Mouse (Mus musculus) ES-E14 (cell line): ENCODE data around the gene Gnat2. TPM values are rescaled to one million over a fixed set of nuclear protein-coding genes. Genes with fewer than 3 reads are reported as not detected.

Experiments
- DNase-seq: peaks from one replicate; pipeline ENCODE4 v3.0.0-alpha.2; 2013; ENCODE audit warnings: low read depth, low spot score
- H3K27ac ChIP-seq: 2 replicates; pipeline ENCODE4 v1.5.1; 2012; ENCODE audit warnings: low read depth, mild to moderate bottlenecking, low read length, moderate library complexity, mixed read lengths; ENCODE audit not compliant: poor library complexity, insufficient read depth, severe bottlenecking
- H3K36me3 ChIP-seq: 2 replicates; pipeline ENCODE4 v1.6.1; 2012; ENCODE audit warnings: mild to moderate bottlenecking, low read length, moderate library complexity, mixed read lengths; ENCODE audit not compliant: control insufficient read depth, poor library complexity, insufficient read depth, severe bottlenecking
- H3K4me1 ChIP-seq, 2 experiments: fragments of 150-350 bp in 1 of 2; sonication (generic) in 1 of 2; 2 replicates each; pipeline ENCODE4 v1.6.1; 2012; ENCODE audit warnings: low read length in 2 of 2, mild to moderate bottlenecking in 1 of 2, mixed read lengths in 1 of 2; ENCODE audit not compliant: control insufficient read depth in 2 of 2, insufficient read depth in 2 of 2, poor library complexity in 1 of 2
- H3K4me3 ChIP-seq, 2 experiments: fragments of 150-350 bp in 1 of 2; sonication (generic) in 1 of 2; 2 replicates each; pipeline ENCODE4 v1.5.1; 2012; ENCODE audit warnings: low read length in 2 of 2, low read depth in 1 of 2, mild to moderate bottlenecking in 1 of 2, mixed read lengths in 1 of 2; ENCODE audit not compliant: insufficient read depth in 1 of 2, poor library complexity in 1 of 2, severe bottlenecking in 1 of 2
- H3K9ac ChIP-seq: 2 replicates; pipeline ENCODE4 v1.6.1; 2012; ENCODE audit warnings: low read depth, mild to moderate bottlenecking, low read length, mixed read lengths; ENCODE audit not compliant: poor library complexity, insufficient read depth, severe bottlenecking
- H3K9me3 ChIP-seq: fragments of 150-350 bp; sonication (generic); 2 replicates; pipeline ENCODE4 v1.6.1; 2012; ENCODE audit warnings: low read depth, mild to moderate bottlenecking, low read length; ENCODE audit not compliant: control insufficient read depth, insufficient read depth
- CHD2 ChIP-seq: IDR thresholded peaks from 2 replicates; pipeline ENCODE4 v1.6.1; 2014; ENCODE audit warnings: mild to moderate bottlenecking, low read depth, low read length, inconsistent platforms
- HCFC1 ChIP-seq: IDR thresholded peaks from 2 replicates; pipeline ENCODE4 v1.6.1; 2012; ENCODE audit warnings: low read length, inconsistent platforms, borderline replicate concordance; ENCODE audit not compliant: insufficient read depth
- MAFK ChIP-seq: IDR thresholded peaks from 2 replicates; pipeline ENCODE4 v1.6.1; 2014; ENCODE audit warnings: mild to moderate bottlenecking, low read depth, low read length, inconsistent platforms; ENCODE audit not compliant: insufficient read depth
- ZC3H11A ChIP-seq: IDR thresholded peaks from 2 replicates; pipeline ENCODE4 v1.6.1; 2012; ENCODE audit warnings: low read depth, mild to moderate bottlenecking, inconsistent platforms, low read length, borderline replicate concordance
- ZNF384 ChIP-seq: IDR thresholded peaks from 2 replicates; pipeline ENCODE4 v1.6.1; 2012; ENCODE audit warnings: low read depth, low read length, inconsistent platforms
- in situ Hi-C, 2 experiments: fragments of 600-800 bp; cut with MboI; formaldehyde crosslinking; loops; one replicate each; pipeline ENCODE4 v1.15.1; 2025; ENCODE audit warnings: low sequenced_read_pairs in 2 of 2, inconsistent platforms in 1 of 2; ENCODE audit not compliant: unreplicated experiment in 2 of 2
- total RNA-seq: library from RNA; depleted of rRNA; stranded (reverse); fragments of 300-350 nt; gene quantifications from 2 replicates; pipeline ENCODE4 v1.2.3, GENCODE M21; 2012

Gene Gnat2
- total RNA-seq, 1 experiment = 9.9 TPM

GRCm38 (mm10) chr3:108083904-108084407 lies 8.6 kb upstream of the Gnat2 start:
- Histone ChIP-seq H3K4me3 (no peak overlapping the region), H3K9ac (no peak overlapping the region), H3K36me3 (peaks cover 7% of the 10 kb centered on the region; the same call in 1 of the 2 replicates), H3K4me1 (peaks cover 4 to 11% of the 10 kb centered on the region in 2 experiments; a peak in 2 of 4 replicates), H3K27ac (no peak overlapping the region), H3K9me3 (no peaks in the 10 kb centered on the region)
- TF ChIP-seq MAFK (no peak), HCFC1 (no peak), ZNF384 (no peak), ZC3H11A (no peak), CHD2 (no peak)
- no peak for DNase-seq
- in situ Hi-C loops = no loop called here

GRCm38 (mm10) chr3:108084767-108085270 lies 7.8 kb upstream of the Gnat2 start:
- H3K4me1 ChIP-seq = peaks cover 4 to 16% of the 10 kb centered on the region in 2 experiments; a peak in 2 of 4 replicates
- no peak for DNase-seq
- H3K36me3 ChIP-seq = peaks cover 3% of the 10 kb centered on the region; the same call in 1 of the 2 replicates
- H3K9me3 ChIP-seq = no peaks in the 10 kb centered on the region
- no peak overlapping the region for H3K27ac ChIP-seq
- in situ Hi-C loops = no loop called here
- TF ChIP-seq MAFK (no peak), HCFC1 (no peak), CHD2 (no peak), ZC3H11A (no peak), ZNF384 (no peak)
- H3K4me3 ChIP-seq = peak overlapping the region; percentile 79 to 84
- peak overlapping the region; percentile 69 for H3K9ac ChIP-seq

DNA sequence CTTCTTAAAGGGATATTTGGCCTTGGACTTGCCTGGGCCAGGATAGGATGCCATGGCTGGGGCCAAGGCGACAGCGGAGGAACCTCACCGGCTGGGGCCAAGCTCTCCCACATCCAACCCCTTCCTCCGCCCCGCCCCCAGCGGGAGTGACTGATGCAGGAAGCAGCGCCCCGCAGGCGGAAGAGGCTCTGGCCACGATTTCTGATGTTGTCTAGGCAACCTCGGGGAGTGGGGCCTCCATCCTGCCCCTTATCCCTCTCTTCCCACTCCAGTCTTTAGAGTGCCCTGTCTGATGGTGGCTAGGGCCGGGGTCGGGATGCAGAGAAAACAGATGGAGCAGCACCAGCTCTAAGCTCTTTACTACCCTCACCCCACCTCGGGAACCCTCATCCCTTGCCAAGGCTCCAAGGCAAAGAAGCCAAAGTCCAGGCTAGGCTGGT lies 7.3 kb upstream of the Gnat2 start:
- no peak overlapping the region for H3K27ac ChIP-seq
- H3K4me1 ChIP-seq = peaks cover 4 to 19% of the 10 kb centered on the region in 2 experiments; a peak in 2 of 4 replicates
- H3K36me3 ChIP-seq = peaks cover 3% of the 10 kb centered on the region; the same call in 1 of the 2 replicates
- in situ Hi-C loops = no loop called here
- H3K4me3 ChIP-seq = peak overlapping the region; percentile 79 to 84
- no peaks in the 10 kb centered on the region for H3K9me3 ChIP-seq
- DNase-seq = peak; percentile 79
- H3K9ac ChIP-seq = peak overlapping the region; percentile 80
- TF ChIP-seq ZNF384 (no peak), MAFK (no peak), ZC3H11A (no peak), HCFC1 (no peak), CHD2 (no peak)

DNA sequence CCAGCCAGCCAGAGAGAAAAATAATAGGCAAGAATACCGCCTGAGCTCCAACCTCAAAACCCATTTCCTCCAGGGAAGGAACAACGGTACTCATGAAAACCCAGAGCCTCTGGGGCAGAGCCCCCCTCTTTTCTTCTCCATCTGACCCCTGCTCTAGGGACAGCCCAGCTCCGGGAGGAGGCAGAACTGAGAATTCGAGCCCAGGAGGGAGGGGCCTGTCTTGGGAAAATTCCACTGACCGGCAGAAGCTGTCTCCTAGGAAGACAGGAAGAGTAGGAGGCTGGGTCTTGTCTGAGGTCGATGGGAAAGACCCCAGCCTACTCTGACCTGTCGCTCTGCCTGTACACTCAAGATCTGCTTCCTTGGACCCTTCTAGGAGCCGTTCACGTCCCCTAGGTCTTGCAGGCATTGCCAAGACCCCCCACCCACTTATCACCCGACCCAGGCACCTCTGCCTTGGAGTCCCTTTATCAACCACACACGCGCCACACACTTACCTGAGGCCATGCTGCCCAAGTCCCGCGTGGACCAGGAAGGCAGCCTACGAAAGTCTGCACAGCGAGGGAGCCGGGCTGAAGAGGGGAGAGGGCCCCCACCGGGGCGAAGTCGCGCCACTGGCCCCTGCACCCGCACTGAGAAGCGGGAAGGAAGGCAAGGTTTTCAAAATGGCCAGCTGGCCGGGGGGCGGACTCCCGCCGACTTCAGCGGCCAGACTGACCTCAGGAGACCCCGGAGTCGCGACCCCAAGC lies 6.7 kb upstream of the Gnat2 start:
- no peak for DNase-seq
- Histone ChIP-seq H3K9me3 (no peaks in the 10 kb centered on the region), H3K4me1 (peaks cover 4 to 19% of the 10 kb centered on the region in 2 experiments; a peak in 2 of 4 replicates), H3K9ac (peak overlapping the region; percentile 80), H3K36me3 (no peaks in the 10 kb centered on the region; the same call in 1 of the 2 replicates), H3K27ac (no peak overlapping the region), H3K4me3 (peak overlapping the region; percentile 79 to 84)
- in situ Hi-C loops = no loop called here
- no peak for TF ChIP-seq MAFK
- no peak for TF ChIP-seq ZC3H11A
- no peak for TF ChIP-seq CHD2
- 0 out of 2 replicates have a peak, but pooled peaks have one; percentile 18 for TF ChIP-seq HCFC1
